Mouse (Mus musculus) spleen, adult 2 months (tissue): Measurements from ENCODE around the gene Ccdc62. TPM values are rescaled to one million over a fixed set of nuclear protein-coding genes. Genes with fewer than 3 reads are reported as not detected.

Experiments used
- DNase-seq, 2 experiments: peaks; one replicate each; pipeline versions ENCODE4 v3.0.0 to v3.0.0-alpha.2; 2012 to 2021; ENCODE audit warnings: low spot score in 2 of 2, low read depth in 1 of 2
- H3K27ac ChIP-seq: fragments of 200-500 bp; 2 replicates; pipeline ENCODE4 v1.5.1; 2012; ENCODE audit warnings: low read length, inconsistent platforms; ENCODE audit not compliant: insufficient read depth
- H3K27me3 ChIP-seq: fragments of 200-500 bp; 2 replicates; pipeline ENCODE4 v1.6.1; 2012; ENCODE audit warnings: mild to moderate bottlenecking, moderate library complexity, low read length, inconsistent platforms; ENCODE audit not compliant: control insufficient read depth, insufficient read depth
- H3K36me3 ChIP-seq: fragments of 200-500 bp; 2 replicates; pipeline ENCODE4 v1.6.1; 2012; ENCODE audit warnings: mild to moderate bottlenecking, low read length, inconsistent platforms; ENCODE audit not compliant: control insufficient read depth, insufficient read depth
- H3K4me1 ChIP-seq: fragments of 200-500 bp; 2 replicates; pipeline ENCODE4 v1.6.1; 2011; ENCODE audit warnings: inconsistent platforms; ENCODE audit not compliant: control insufficient read depth, insufficient read depth, insufficient read length
- H3K4me3 ChIP-seq: fragments of 200-500 bp; 2 replicates; pipeline ENCODE4 v1.5.1; 2011; ENCODE audit warnings: mild to moderate bottlenecking, inconsistent platforms; ENCODE audit not compliant: insufficient read depth, insufficient read length; ENCODE audit errors: extremely low read depth
- CTCF ChIP-seq: fragments of 200-500 bp; IDR thresholded peaks from 2 replicates; pipeline ENCODE4 v1.5.1; 2011; ENCODE audit warnings: mild to moderate bottlenecking, inconsistent platforms; ENCODE audit not compliant: insufficient read depth, insufficient read length, insufficient replicate concordance; ENCODE audit errors: extremely low read depth
- POLR2A ChIP-seq: fragments of 200-500 bp; IDR thresholded peaks from 2 replicates; pipeline ENCODE4 v1.6.1; 2011; ENCODE audit warnings: low read depth, low read length, inconsistent platforms
- WGBS: fragments of 180-500 bp; shearing (Covaris S2); methylation state at CpG from one replicate; pipeline ENCODE4 v1.1.7; 2018; 5-methylcytosine and 5-hydroxymethylcytosine counted together
- polyA plus RNA-seq: library from polyadenylated mRNA; depleted of rRNA; stranded (reverse); fragments of >200 nt; gene quantifications from 2 replicates; pipeline ENCODE4 v1.2.3, GENCODE M21; 2012

Gene Ccdc62
- polyA plus RNA-seq, 1 experiment: 1.3 TPM

- H3K27ac ChIP-seq: no peak overlapping the region
- no peak overlapping the region for H3K4me3 ChIP-seq
- WGBS: 93% methylated on average over 8 of the region's 8 CpGs
- no peak for DNase-seq
- no peaks in the 10 kb centered on the region for H3K27me3 ChIP-seq
- no peaks in the 10 kb centered on the region; the same call in 1 of the 2 replicates for H3K4me1 ChIP-seq
- H3K36me3 ChIP-seq: no peaks in the 10 kb centered on the region
- TF ChIP-seq POLR2A (no peak), CTCF (no peak)
Observed at GRCm38 (mm10) chr5:123957213-123957612, 26.7 kb downstream of the Ccdc62 start.

- no peak for DNase-seq
- no peaks in the 10 kb centered on the region; the same call in 1 of the 2 replicates for H3K4me1 ChIP-seq
- H3K27me3 ChIP-seq: no peaks in the 10 kb centered on the region
- 90% methylated on average over 3 of the region's 3 CpGs for WGBS
- H3K27ac ChIP-seq: no peak overlapping the region
- no peak overlapping the region for H3K4me3 ChIP-seq
- TF ChIP-seq POLR2A: no peak
- TF ChIP-seq CTCF: no peak
- no peaks in the 10 kb centered on the region for H3K36me3 ChIP-seq
Observed at GRCm38 (mm10) chr5:123959018-123959417, 28.5 kb downstream of the Ccdc62 start.

DNA sequence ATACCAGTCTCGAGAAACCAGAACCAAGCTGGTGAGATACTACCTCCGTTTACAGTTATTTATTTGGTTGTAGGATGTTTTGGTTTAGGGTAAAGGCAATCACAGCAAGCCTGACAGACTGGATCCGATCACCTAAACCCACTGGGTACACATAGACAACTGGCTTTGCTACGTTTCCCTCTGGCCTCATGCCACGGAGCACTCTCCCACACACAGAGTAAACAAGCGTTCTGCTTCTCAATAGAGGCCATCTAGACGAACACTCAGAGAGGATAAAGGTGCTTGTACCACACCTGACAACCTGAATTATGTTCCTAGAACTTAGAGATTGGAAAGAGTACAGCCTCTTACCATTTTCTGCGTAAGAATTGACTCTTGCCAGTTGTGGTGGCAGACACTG is 29.6 kb downstream of the Ccdc62 start:
- no peaks in the 10 kb centered on the region for H3K36me3 ChIP-seq
- DNase-seq: no peak
- H3K4me1 ChIP-seq: no peaks in the 10 kb centered on the region; the same call in 1 of the 2 replicates
- H3K27ac ChIP-seq: no peak overlapping the region
- no peak for TF ChIP-seq POLR2A
- no peak overlapping the region for H3K4me3 ChIP-seq
- WGBS: 90% methylated on average over 8 of the region's 8 CpGs
- H3K27me3 ChIP-seq: no peaks in the 10 kb centered on the region

GRCm38 (mm10) chr5:123961046-123961445 is 30.6 kb downstream of the Ccdc62 start:
- TF ChIP-seq POLR2A: no peak
- TF ChIP-seq CTCF: no peak
- no peaks in the 10 kb centered on the region for H3K27me3 ChIP-seq
- no peak for DNase-seq
- no peaks in the 10 kb centered on the region for H3K36me3 ChIP-seq
- H3K4me3 ChIP-seq: no peak overlapping the region
- no peak overlapping the region for H3K27ac ChIP-seq
- no peaks in the 10 kb centered on the region; the same call in 1 of the 2 replicates for H3K4me1 ChIP-seq
- 96% methylated on average over 11 of the region's 12 CpGs for WGBS

- H3K4me3 ChIP-seq: no peak overlapping the region
- TF ChIP-seq POLR2A: no peak
- no peak for TF ChIP-seq CTCF
- H3K4me1 ChIP-seq: no peaks in the 10 kb centered on the region
- H3K27me3 ChIP-seq: no peaks in the 10 kb centered on the region
- H3K36me3 ChIP-seq: no peaks in the 10 kb centered on the region
- DNase-seq: no peak
- 94% methylated on average over 4 of the region's 4 CpGs for WGBS
- no peak overlapping the region for H3K27ac ChIP-seq
Observed at GRCm38 (mm10) chr5:123964208-123964607, 33.7 kb downstream of the Ccdc62 start.

DNA sequence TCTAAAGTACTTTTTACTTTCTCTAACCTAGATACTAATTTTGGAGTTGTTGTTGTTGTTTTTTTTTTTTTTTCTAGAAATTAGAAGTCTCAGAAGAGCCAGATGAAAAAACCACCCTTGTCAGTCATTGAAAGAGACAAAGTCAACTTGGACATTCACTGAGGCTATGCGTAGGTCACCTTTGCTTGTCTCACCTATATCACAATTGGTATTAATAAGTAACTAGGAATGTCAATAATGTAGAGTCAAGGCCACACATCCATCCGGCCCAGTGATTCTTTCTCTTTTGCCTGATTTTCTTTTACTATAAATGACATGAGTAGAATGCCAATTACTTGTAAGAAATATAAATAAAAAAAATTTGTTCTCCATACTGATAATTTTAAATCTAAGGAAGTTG is 36.3 kb downstream of the Ccdc62 start:
- 93% methylated on average over 2 of the region's 2 CpGs for WGBS
- H3K36me3 ChIP-seq: no peaks in the 10 kb centered on the region
- no peak overlapping the region for H3K27ac ChIP-seq
- H3K4me1 ChIP-seq: no peaks in the 10 kb centered on the region
- H3K27me3 ChIP-seq: no peaks in the 10 kb centered on the region
- TF ChIP-seq POLR2A (no peak), CTCF (no peak)
- H3K4me3 ChIP-seq: no peak overlapping the region
- DNase-seq: no peak

GRCm38 (mm10) chr5:123968468-123968867 is 38.0 kb downstream of the Ccdc62 start:
- H3K27me3 ChIP-seq: no peaks in the 10 kb centered on the region
- 92% methylated on average over 5 of the region's 5 CpGs for WGBS
- DNase-seq: no peak
- no peak overlapping the region for H3K27ac ChIP-seq
- no peaks in the 10 kb centered on the region for H3K36me3 ChIP-seq
- H3K4me1 ChIP-seq: no peaks in the 10 kb centered on the region
- TF ChIP-seq POLR2A: no peak
- TF ChIP-seq CTCF: no peak
- H3K4me3 ChIP-seq: no peak overlapping the region

DNA sequence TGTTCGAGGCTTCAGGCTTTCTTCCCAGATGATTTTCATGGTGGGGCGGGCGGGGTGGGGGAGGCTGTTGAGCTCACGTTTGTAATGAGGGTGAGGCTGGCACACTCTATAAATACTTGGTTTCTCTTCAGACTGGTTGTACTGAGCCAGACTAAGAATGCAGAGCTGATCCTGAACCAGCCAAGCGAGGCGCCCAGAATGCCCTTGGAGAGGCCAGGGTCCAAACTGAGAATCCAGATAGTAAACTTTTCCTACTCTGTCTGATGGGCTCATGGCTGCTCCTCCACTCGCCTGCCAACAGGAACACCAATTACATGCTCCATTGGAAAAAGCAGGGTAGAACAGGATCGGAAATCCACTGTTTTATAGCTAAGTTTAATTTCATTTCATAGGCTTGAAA is 38.7 kb downstream of the Ccdc62 start:
- Histone ChIP-seq H3K4me3 (no peak overlapping the region), H3K36me3 (no peaks in the 10 kb centered on the region), H3K27me3 (no peaks in the 10 kb centered on the region), H3K27ac (no peak overlapping the region), H3K4me1 (no peaks in the 10 kb centered on the region)
- WGBS: 86% methylated on average over 8 of the region's 8 CpGs
- TF ChIP-seq POLR2A: no peak
- no peak for TF ChIP-seq CTCF
- DNase-seq: no peak
